Mouse (Mus musculus): ENCODE measurements at regions not wholly inside any gene's neighbourhood (a gene's known extent, or its start where the extent isn't known, plus 50 kb on each side); places are given as distances from the start of the nearest gene placed in this dataset.

DNA sequence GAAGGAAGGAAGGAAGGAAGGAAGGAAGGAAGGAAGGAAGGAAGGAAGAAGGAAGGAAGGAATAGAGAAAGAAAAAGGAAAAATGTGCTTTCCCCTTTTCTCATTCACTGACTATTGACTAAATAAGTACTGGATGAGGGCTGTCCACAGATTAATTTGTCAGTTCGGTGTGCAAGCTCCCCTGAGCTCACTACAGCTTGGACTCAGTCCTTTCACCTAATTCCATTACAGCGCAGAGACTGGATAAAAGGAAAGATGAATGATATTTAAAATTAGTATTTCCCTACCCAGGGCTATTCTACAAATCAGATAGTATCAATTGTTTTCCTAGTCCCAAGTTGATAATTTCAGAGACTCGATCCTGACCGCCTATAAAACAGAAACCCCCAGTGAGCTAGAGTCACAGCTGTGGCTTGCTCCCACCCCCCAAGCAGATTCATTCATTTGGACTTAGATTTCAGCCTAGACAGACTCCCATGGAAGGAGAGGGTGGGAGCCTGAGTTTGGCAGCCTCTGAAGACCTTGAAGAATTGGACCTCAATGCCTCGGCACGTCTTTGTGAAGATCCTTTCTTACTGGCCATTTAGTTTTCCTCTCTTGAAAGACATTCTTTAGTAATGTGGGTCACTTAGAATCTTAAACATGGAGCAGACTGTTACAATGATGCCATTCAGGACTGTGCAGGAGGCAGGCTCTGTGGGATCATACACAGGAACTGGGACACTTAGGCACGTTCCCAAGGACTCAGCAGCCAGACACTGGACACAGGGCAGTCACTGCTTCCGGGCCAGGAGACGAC lies 179.2 kb upstream of the Pabpc6 start:
- DNase-seq (ENCODE audit: low spot score) = peak; percentile 37

DNA sequence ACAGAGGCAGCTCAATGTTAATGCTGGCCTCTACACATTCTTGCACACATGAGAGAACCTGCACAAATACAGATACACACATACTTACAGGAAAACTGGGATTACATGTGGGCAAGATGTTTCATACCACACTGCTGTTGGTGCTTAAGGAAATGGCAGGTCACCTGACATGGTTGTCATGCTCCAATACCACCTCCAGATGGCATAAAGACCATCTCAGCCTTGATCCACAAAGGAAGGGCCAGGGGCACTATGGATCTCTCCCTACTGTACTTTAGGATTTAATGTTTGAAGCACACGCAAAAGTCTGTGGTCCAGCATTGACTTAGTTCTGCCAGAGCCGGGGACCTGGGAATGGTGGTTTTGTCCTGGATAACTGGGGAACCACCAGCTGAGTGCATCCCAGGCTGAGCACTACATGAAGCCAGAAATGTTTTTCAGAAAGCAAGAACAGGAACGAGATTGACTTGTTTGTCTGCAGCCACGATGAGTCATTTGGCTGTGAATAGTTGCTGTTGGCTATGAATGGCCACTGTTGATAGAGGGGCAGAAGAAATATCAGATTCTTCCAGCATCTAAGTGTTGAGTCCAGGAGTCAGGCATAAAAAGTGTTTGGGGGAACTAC lies 176.0 kb upstream of the Pabpc6 start:
- peak; percentile 37 for DNase-seq (ENCODE audit: low spot score)

- DNase-seq (ENCODE audit: low spot score) = no peak
These were observed 171.6 kb upstream of the Pabpc6 start for GRCm38 (mm10) chr17:9841103-9841502.

GRCm38 (mm10) chr17:9839256-9839655 lies 169.7 kb upstream of the Pabpc6 start:
- no peak for DNase-seq (ENCODE audit: low spot score)

DNA sequence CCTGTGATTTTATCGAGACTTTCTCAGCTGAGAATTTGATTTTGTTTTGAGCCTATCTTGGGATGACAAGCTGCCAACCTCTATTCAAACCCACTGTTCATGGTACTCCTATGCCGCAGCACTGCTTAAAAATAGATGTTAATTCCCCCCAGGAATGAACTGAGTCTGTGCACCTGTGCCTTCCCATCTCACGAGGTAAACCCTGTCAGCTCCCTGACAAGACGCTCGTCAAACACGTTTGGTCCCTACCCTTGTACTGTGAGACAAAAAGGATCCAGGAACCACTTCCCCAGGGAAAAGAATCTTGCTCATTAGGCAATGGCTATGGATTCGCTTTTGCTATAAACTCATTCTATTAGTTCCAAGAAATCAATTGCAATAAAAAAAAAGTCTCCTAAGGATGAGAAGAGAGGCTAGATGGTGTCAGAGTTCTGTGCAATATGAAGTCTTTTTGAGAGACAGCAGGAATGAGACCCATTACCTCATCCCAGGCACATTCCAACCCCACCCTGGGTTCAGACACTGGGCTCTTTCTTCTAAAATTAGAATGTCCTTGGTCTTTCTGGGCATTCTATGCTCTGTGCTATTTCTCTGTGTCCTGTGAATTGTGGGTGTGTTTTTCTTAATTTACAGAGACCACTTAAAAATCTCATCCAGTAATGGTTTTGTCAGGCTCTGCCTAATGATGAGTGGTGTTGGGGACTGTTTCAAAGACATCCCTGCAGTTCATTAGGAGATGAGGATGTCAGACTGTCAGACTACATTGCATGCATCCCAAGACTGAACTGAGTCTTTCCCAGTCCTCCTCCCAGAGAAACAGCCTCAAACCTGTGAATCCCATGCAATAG lies 167.7 kb upstream of the Pabpc6 start:
- no peak for DNase-seq (ENCODE audit: low spot score)

DNA sequence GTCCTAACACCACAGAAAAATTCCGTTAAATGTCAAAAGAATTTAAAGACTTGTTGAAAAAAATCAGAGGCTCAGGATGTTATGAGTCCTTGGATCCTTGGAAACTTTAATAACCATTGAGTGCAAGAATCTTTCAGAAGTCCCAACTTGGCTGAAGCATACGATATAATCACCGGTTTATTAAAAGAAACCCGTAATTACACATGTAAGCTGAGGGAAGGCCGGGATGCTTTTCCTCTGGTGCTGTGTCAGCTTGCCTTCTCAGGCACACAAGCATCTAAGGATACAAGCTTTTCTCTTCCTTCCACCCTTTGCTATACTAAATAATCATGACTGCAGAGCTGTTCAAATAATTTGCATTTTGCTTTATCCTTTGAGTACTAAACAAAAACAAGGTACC lies 160.4 kb upstream of the Pabpc6 start:
- DNase-seq (ENCODE audit: low spot score) = no peak

DNA sequence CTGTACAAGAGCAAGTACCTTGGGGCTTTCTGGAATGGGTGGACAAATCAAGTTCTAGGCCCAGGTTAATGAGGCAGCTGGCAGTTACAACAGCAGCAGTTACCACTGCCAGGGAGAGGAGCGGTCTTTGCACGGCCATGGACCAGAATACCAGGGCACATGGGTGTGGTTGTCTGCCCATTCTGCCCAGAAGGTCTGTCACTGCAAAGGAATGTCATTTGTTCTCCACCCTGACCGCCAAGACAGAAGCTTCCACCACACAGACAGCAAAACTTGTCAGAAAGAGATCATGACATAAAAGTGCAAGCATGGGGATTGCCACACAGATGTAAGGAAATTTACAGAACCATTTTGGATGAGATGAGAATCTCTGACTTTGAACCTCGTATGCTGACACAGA lies 151.8 kb upstream of the Pabpc6 start:
- no peak for DNase-seq (ENCODE audit: low spot score)

- DNase-seq (ENCODE audit: low spot score) = no peak
These were observed 147.5 kb upstream of the Pabpc6 start for GRCm38 (mm10) chr17:9817056-9817455.

GRCm38 (mm10) chr17:9797069-9797468 lies 127.6 kb upstream of the Pabpc6 start:
- DNase-seq (ENCODE audit: low spot score) = no peak

GRCm38 (mm10) chr17:9796225-9796988 lies 126.9 kb upstream of the Pabpc6 start:
- DNase-seq (ENCODE audit: low spot score) = no peak

- DNase-seq (ENCODE audit: low spot score) = no peak
These were observed 109.3 kb upstream of the Pabpc6 start for GRCm38 (mm10) chr17:9778866-9779265.

DNA sequence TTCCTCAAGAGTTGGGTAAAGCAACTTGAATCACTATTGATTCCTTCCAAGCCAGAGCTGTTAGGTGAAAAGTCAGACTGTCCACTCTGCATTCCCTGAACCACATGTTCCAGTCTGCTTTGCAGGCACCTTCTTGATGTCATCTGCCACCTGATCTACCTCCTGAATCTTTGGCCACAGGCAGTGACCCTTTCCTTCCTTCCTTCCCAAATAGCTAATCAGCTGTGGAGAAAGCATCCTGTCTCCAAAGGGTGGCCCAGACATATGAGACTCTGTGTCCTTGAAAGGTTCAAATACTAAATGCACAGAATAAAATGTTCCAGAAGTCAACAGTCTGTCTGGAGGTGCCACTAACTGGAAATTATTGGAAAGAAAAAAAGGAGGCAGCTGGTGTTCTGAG lies 107.6 kb upstream of the Pabpc6 start:
- no peak for DNase-seq (ENCODE audit: low spot score)

DNA sequence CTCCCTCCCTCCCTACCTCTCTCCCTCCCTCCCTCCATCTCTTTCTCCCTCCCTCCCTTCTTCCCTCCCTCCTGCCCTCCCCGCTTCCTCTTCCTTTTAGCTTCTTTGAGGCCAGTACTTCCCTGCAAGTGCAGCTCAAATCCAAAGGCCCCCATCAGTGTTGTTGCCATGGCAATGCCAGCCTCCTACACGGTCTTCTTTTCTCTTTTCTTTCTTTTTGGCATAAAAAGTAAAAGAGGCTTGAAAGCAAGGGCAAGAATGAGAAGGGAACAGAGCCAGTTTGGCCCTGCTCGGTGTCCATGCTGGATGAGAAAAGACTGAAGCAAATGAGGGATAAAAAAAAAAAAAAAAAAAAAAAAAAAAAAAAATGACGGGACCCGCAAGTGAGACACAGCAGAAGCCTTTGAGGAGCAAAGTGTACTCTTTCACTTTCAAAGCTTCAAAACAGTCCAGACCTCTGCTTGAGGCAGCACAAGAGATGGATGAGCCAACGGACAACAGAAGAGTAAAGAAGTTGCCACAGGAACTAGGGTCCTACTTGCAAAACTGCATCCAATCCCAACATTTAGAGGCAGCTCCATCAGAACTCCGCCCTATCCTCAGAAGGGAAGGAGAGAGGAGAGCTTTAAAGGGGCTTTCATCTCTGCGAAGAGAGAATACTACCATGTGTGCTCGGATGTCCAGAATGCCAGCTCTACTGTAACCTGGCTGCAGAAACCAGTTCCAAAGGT lies 106.9 kb upstream of the Pabpc6 start:
- DNase-seq (ENCODE audit: low spot score) = peak; percentile 47

DNA sequence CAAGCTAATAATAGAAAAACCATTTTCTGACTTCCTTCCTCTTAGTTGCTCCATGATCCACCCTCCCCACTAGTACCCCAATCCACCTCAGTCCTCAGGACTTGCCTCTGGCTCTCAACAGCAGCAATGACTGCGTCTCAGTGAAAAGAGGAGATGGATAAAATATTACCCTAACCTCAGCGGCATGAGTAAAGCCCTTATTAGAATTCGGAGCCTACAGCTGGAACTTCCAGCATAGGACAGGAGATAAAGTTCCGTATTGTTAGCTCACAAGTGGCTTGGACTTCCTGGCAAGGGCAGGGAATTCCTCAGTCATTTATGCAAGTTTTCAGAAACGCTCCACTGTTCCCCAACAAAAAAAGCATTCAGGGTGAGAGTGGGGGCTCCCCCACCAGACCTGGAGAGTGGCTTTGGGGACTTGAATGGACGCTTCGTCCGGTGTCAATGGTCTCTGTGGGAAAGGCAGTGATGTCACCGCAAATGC lies 106.2 kb upstream of the Pabpc6 start:
- DNase-seq (ENCODE audit: low spot score) = peak; percentile 66

DNA sequence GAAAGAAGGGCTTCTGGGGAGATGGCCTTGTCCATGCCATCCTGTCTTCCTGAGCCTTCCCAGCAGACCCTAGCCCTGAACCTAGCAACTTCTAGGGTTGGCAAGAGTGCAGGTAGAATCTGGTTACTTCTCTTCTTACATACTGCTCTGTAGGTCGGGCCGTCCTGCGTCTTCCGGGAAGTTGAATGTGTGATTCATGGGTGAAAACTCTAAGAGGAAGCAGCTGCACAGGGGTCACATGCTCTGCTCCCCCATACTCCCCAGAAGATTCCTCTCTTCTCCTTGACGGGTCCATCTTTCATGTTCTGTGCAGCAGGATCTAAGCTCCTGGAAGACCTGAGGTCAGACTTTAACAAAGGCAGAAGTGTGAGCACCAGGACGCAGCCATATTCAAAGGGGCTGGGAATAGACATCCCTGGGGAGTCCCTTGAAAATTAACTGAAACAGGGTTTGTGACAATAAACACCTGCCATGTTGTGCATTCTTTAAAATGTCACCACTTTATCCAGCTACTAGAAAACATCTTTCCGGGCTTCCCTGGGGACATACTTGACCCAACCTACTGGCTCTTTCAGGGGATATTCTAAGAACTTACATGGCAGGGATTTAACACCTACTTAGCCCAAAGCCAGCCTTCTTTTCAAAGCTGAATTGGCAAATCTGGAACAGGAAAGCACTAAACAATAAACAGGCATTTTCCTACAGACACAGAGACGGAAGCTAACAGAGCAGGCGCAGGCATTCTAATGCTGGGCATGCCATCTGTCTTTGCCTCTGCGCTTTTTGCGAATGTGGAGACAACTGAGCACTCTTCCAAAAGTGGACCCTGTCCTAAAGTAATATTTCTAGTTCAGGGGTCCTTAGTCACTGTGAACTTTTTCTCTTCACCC lies 105.5 kb upstream of the Pabpc6 start:
- DNase-seq (ENCODE audit: low spot score) = no peak

- DNase-seq (ENCODE audit: low spot score) = no peak
These were observed 104.2 kb upstream of the Pabpc6 start for GRCm38 (mm10) chr17:9773744-9774143.

DNA sequence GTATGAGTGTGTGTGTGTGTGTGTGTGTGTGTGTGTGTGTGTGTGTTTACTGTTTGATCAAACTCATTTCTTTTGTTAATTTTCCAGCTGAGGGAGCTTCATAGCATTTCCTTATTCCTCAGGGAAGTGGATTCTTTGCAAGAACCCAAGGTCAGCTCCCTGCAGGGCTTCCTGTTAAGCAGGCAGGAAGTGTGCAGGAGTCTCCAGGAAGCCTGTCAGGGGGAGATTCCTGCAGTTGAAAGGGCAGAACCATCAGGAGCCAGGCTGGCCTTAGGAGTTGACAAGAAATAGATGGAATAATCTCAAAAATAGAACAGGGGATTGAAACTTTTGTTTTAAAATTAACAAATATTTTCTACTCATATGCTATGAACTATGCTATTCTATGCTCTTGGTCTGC lies 98.8 kb upstream of the Pabpc6 start:
- no peak for DNase-seq (ENCODE audit: low spot score)

- DNase-seq (ENCODE audit: low spot score) = peak; percentile 60
These were observed 96.2 kb upstream of the Pabpc6 start for GRCm38 (mm10) chr17:9765680-9766250.

DNA sequence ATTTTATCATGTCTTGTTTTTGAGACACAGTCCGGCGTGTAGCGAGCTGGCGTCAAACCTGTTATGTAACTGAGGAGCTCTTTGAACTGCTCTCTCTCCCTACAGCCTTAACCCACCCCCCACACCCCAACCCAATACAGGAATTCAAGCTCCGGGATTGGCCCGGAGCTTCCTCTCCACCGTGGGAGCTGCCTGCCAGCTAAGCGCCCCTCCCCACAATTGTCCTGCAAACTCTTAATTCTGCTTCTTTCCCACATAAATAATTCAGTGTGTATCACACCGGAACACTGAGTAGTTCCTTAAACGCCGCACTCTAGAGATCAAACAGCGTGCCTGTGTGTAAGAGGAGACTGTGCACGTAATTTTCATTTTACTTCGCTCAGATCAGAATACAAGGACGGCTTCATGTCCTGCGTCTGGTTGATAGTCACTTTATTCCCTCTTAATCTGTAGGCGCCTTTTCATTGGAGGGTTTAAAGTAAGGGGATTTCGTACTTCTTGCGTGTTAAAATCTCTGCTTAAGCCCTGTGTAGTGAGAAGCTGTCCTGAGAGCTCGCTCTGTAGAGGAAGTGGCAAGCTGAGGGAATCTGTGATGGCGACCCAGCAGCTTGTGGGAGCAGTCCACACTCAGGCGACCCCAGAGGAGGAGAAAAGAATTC lies 95.3 kb upstream of the Pabpc6 start:
- DNase-seq (ENCODE audit: low spot score) = peak; percentile 67

All from embryo, embryonic 10 days (tissue).